Mouse (Mus musculus) cerebellum, adult 2 months (tissue): ENCODE measurements at regions not wholly inside any gene's neighbourhood (a gene's known extent, or its start where the extent isn't known, plus 50 kb on each side); places are given as distances from the start of the nearest gene placed in this dataset.

Experiments used
- CTCF ChIP-seq: fragments of 200-500 bp; IDR thresholded peaks from 2 replicates; pipeline ENCODE4 v1.5.1; 2011; ENCODE audit warnings: low read depth, mild to moderate bottlenecking, control low read depth, low read length, moderate library complexity, borderline replicate concordance; ENCODE audit not compliant: insufficient read depth
- POLR2A ChIP-seq: fragments of 200-500 bp; IDR thresholded peaks from 2 replicates; pipeline ENCODE4 v1.6.1; 2011; ENCODE audit warnings: low read length, control low read depth, borderline replicate concordance; ENCODE audit not compliant: insufficient read depth

GRCm38 (mm10) chr4:12246595-12246994, 74.8 kb upstream of the Fam92a start:
- TF ChIP-seq CTCF (no peak), POLR2A (no peak)
